Mouse (Mus musculus): ENCODE measurements around the gene Prtn3. TPM values are rescaled to one million over a fixed set of nuclear protein-coding genes. Genes with fewer than 3 reads are reported as not detected.

The Prtn3 gene
- polyA plus RNA-seq, 1 experiment from 2014 or later = 0.86 TPM

DNA sequence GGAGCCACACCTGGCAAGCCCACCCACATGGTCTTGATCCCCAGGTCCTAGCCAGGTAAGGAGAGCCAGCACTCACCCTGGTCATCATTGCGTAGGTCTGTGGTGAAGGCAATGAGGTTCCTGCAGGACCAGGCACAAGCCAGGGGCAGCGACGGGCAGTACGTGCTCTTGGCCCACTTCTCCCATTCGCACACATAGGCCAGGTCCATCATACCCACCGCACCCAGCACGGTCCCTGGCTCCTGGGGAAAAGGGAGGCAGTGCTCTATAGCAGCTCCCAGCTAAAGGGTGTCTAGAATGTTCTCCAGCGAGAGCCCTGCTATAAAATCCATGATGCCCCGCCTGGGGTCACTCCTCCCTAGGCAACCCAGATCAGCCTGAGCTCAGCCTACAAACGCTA lies 33.1 kb downstream of the Prtn3 start:
- no peaks in the 10 kb centered on the region for H3K9me3 ChIP-seq (ENCODE audit: control insufficient read depth, low read length)
- H3K4me1 ChIP-seq (replicated peaks; ENCODE audit: control insufficient read depth, insufficient read depth) = no peaks in the 10 kb centered on the region
- no peak overlapping the region for H3K4me3 ChIP-seq (ENCODE audit: low read depth, low read length)
- DNase-seq (ENCODE audit: low spot score) (no peak), ATAC-seq (ENCODE audit: low FRiP score, low TSS enrichment) (no peak)
- WGBS = 89% methylated on average over 10 of the region's 10 CpGs
- no peak for TF ChIP-seq CTCF (IDR thresholded peaks at IDR 0.05; ENCODE audit: low read depth)
- TF ChIP-seq EP300 (optimal IDR thresholded peaks at IDR 0.05) = no peak
- H3K27ac ChIP-seq (replicated peaks) = no peak overlapping the region
- H3K9ac ChIP-seq (ENCODE audit: low read length) = no peak overlapping the region
- H3K4me2 ChIP-seq (replicated peaks; ENCODE audit: low read depth) = no peak overlapping the region
- H3K36me3 ChIP-seq (ENCODE audit: control insufficient read depth, insufficient read depth, low read length) = peaks cover 29% of the 10 kb centered on the region
- no peaks in the 10 kb centered on the region for H3K27me3 ChIP-seq (ENCODE audit: control insufficient read depth, insufficient read depth, low read length)

DNA sequence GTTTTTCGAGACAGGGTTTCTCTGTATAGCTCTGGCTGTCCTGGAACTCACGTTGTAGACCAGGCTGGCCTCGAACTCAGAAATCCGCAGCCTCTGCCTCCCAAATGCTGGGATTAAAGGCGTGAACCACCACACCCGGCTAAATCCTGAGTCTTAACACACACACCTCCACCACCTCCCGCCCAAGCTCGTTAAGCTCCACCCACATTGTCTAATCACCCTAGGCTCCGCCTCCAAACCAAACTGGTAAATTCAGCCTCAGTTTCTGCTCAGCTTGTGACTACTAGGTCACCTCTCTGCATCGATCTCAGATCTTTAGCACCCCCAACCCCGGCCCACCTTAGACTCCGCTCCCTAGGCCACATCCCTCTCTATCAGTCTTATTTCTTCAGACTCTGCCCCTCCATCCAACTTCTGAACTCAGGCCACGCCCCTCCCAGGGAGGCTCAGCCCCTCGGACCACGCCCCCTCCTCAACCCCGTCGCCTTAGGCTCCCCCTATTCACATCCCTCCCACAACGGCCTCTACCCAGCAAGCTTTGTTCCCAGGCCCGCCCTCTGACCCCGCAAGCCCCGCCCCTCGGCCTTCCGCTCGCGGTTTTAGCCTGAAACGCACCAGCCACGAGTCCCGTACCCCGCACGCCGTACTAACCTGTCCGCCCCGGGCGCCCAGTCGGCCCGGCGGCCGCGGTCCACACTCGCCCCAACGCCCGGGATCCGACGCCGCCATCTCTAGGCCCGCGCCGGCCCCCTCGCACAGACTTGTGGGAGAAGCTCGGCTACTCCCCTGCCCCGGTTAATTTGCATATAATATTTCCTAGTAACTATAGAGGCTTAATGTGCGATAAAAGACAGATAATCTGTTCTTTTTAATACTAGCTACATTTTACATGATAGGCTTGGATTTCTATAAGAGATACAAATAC lies 34.2 kb downstream of the Prtn3 start, which contains the start of gene Med16:
TSS of gene Med16 (minus strand) at position 757 of the 925 bp plus-strand sequence.
- Histone ChIP-seq H3K4me2 (replicated peaks; ENCODE audit: low read depth) (peak within 1 kb of the TSS; percentile 45), H3K4me3 (ENCODE audit: low read depth, low read length) (peak within 1 kb of the TSS; percentile 76), H3K9me3 (ENCODE audit: control insufficient read depth, low read length) (no peaks in the 10 kb centered on the region), H3K27me3 (ENCODE audit: control insufficient read depth, insufficient read depth, low read length) (no peaks in the 10 kb centered on the region), H3K9ac (ENCODE audit: low read length) (peak within 1 kb of the TSS; percentile 94), H3K36me3 (ENCODE audit: control insufficient read depth, insufficient read depth, low read length) (peaks cover 29% of the 10 kb centered on the region), H3K4me1 (replicated peaks; ENCODE audit: control insufficient read depth, insufficient read depth) (no peaks in the 10 kb centered on the region), H3K27ac (replicated peaks) (peak within 1 kb of the TSS; percentile 97)
- ATAC-seq (ENCODE audit: low FRiP score, low TSS enrichment) (peak; percentile 95), DNase-seq (ENCODE audit: low spot score) (peak; percentile 97)
- under 1% methylated on average over 52 of the region's 52 CpGs for WGBS
- no peak for TF ChIP-seq CTCF (IDR thresholded peaks at IDR 0.05; ENCODE audit: low read depth)
- no peak for TF ChIP-seq EP300 (optimal IDR thresholded peaks at IDR 0.05)

DNA sequence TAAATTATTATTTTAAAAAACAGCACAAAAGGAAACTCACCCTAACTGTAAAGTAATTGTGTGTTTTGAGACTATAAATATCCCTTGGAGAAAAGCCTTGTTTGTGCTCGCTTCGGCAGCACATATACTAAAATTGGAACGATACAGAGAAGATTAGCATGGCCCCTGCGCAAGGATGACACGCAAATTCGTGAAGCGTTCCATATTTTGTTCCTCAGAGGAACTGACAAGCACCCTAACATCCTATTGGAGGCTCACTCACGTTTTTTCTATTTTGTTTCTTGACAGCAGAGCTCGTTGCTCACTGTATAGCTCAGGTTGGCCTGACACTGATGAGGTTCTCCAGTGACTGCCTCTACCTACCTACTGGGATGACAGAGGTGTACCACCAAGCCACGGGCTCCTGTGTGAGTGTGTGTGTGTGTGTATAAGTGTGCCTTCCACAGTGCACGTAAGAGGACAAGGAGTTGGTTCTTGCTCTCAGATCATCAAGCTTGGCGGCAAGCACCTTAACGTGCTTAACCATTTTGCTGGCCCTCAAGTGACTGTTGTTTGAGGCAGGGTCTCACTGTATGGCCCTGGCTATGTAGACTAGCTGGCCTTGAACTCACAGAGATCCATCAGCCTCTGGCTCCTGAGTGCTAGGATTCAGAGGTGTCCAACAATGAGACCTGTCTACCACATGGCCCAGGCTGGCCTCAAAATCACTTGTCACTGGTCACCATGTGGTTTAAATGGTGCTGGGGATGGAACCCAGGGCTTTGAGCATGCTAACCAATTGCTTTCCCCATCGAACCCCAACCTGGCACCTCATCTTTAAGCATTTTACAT lies 35.0 kb downstream of the Prtn3 start:
- Histone ChIP-seq H3K4me3 (ENCODE audit: low read depth, low read length) (no peak overlapping the region; the same call in 1 of the 2 replicates), H3K9me3 (ENCODE audit: control insufficient read depth, low read length) (no peaks in the 10 kb centered on the region), H3K4me1 (replicated peaks; ENCODE audit: control insufficient read depth, insufficient read depth) (no peaks in the 10 kb centered on the region), H3K27ac (replicated peaks) (peak overlapping the region; percentile 78), H3K36me3 (ENCODE audit: control insufficient read depth, insufficient read depth, low read length) (peaks cover 29% of the 10 kb centered on the region), H3K9ac (ENCODE audit: low read length) (peak overlapping the region; percentile 36; the same call in 1 of the 2 replicates), H3K27me3 (ENCODE audit: control insufficient read depth, insufficient read depth, low read length) (no peaks in the 10 kb centered on the region), H3K4me2 (replicated peaks; ENCODE audit: low read depth) (peak overlapping the region; percentile 31; the same call in 1 of the 2 replicates)
- TF ChIP-seq EP300 (optimal IDR thresholded peaks at IDR 0.05) (peak; percentile 56), CTCF (IDR thresholded peaks at IDR 0.05; ENCODE audit: low read depth) (no peak)
- ATAC-seq (ENCODE audit: low FRiP score, low TSS enrichment) (no peak), DNase-seq (ENCODE audit: low spot score) (no peak)
- WGBS = 23% methylated on average over 14 of the region's 14 CpGs

DNA sequence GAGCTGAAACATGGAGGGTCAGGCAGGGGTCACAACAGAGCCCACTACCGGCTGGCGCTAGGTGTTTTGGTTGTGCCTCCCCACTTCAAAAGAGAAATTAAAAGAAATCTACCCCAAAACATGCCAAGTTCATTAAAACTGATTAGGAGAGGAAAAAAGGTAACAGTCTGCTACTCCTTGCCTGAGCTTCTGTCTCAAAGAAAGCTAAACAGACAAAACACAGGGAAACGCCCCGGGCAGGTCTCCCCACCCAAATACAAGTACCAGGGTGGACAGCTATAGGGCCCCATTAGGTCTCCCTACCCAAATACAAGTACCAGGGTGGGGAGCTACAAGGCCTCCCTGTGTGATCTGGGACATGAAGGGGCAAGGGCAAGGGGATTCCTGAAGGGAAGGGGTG lies 36.3 kb downstream of the Prtn3 start, which contains the start of gene Gm26602:
TSS of gene Gm26602 (plus strand) at position 301 of the 400 bp plus-strand sequence.
- ATAC-seq (ENCODE audit: low FRiP score, low TSS enrichment) = no peak

DNA sequence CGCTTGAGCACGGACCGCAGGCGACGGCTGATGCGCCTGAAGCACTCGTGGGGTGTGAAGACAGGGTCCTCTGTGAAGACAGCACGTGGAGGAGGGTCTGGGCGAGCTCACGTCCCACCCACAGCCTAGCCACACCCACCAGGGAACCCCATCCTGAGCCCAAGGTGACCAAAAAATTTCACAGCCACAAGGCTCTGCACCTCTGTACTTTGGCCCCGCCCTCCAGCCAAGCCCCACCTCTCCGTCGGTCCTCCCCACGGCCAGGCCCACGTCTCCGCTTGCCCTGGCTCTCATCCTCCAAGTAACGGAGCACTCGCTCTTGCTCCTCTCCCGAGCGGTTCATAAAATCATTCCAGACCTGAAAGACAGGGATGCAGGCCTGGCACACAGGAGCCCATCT lies 38.1 kb downstream of the Prtn3 start:
- H3K27me3 ChIP-seq (ENCODE audit: control insufficient read depth, insufficient read depth, low read length) = no peaks in the 10 kb centered on the region
- no peak for DNase-seq (ENCODE audit: low spot score)

More for the DNA sequence above, 36.3 kb downstream of the Prtn3 start, which contains the start of gene Gm26602:
- Histone ChIP-seq H3K9ac (ENCODE audit: low read length) (no peak within 1 kb of the TSS), H3K27me3 (ENCODE audit: control insufficient read depth, insufficient read depth, low read length) (no peaks in the 10 kb centered on the region), H3K27ac (replicated peaks) (peak within 1 kb of the TSS; percentile 78; the same call in 1 of the 2 replicates), H3K4me1 (replicated peaks; ENCODE audit: control insufficient read depth, insufficient read depth) (no peaks in the 10 kb centered on the region), H3K4me3 (ENCODE audit: low read depth, low read length) (no peak within 1 kb of the TSS), H3K9me3 (ENCODE audit: control insufficient read depth, low read length) (no peaks in the 10 kb centered on the region), H3K36me3 (ENCODE audit: control insufficient read depth, insufficient read depth, low read length) (peaks cover 20% of the 10 kb centered on the region), H3K4me2 (replicated peaks; ENCODE audit: low read depth) (no peak within 1 kb of the TSS)
- 88% methylated on average over 4 of the region's 4 CpGs for WGBS
- TF ChIP-seq CTCF (IDR thresholded peaks at IDR 0.05; ENCODE audit: low read depth) (no peak), EP300 (optimal IDR thresholded peaks at IDR 0.05) (no peak)
- DNase-seq (ENCODE audit: low spot score) = no peak

More for the DNA sequence above, 38.1 kb downstream of the Prtn3 start:
- no peak overlapping the region for H3K4me2 ChIP-seq (replicated peaks; ENCODE audit: low read depth)
- no peak for TF ChIP-seq CTCF (IDR thresholded peaks at IDR 0.05; ENCODE audit: low read depth)
- TF ChIP-seq EP300 (optimal IDR thresholded peaks at IDR 0.05) = no peak
- no peaks in the 10 kb centered on the region for H3K9me3 ChIP-seq (ENCODE audit: control insufficient read depth, low read length)
- WGBS = 68% methylated on average over 20 of the region's 20 CpGs
- no peak overlapping the region for H3K27ac ChIP-seq (replicated peaks)
- no peak overlapping the region for H3K9ac ChIP-seq (ENCODE audit: low read length)
- no peak overlapping the region for H3K4me3 ChIP-seq (ENCODE audit: low read depth, low read length)
- H3K36me3 ChIP-seq (ENCODE audit: control insufficient read depth, insufficient read depth, low read length) = peaks cover 9% of the 10 kb centered on the region
- ATAC-seq (ENCODE audit: low FRiP score, low TSS enrichment) = no peak
- H3K4me1 ChIP-seq (replicated peaks; ENCODE audit: control insufficient read depth, insufficient read depth) = no peaks in the 10 kb centered on the region

Data from stomach, postnatal 0 days (tissue).